Mouse (Mus musculus) cerebellum, adult 9-11 months (tissue): ENCODE results near the gene Zfyve21.
A peak's percentile ranks its signal among the peaks of the same experiment; 100 is the strongest.

ENCODE experiments used
- DNase-seq: peaks from one replicate; pipeline ENCODE4 v3.0.0; 2022

Zfyve21 gene

DNA sequence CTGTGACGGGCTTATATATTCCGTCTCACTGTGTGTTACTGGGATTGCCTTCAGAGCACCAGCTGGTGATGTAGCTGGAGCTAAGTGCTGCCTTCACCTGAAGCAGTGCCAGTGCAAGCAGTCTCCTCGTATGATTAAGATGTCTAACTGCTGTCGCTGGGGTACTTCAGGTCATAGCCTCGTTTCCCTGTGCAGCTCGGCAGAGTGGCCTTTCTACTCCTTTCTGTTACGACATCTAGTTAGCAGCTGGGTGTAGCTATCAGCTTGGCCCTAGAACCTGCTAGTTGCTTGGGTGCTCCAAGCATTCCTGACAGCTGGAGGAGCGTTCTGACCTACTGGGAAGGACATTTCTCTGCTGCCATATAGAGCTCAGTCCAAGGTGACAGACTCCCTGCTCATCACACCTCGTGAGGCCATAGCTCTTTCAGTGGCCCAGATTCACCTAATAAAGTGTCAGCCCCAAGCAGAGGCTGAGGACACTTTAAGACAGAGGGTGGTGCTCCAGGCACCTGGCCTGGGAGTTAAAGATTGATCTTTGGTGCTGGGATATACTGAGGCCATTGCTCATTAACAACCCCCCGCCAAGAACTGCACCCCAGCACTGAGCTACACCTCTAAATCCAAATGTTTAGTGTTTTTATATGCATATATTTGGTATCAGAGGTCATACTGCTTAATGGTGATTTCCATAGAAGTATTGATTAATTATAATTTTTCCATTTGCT lies 13.3 kb upstream of the Zfyve21 start:
- DNase-seq, result no peak

DNA sequence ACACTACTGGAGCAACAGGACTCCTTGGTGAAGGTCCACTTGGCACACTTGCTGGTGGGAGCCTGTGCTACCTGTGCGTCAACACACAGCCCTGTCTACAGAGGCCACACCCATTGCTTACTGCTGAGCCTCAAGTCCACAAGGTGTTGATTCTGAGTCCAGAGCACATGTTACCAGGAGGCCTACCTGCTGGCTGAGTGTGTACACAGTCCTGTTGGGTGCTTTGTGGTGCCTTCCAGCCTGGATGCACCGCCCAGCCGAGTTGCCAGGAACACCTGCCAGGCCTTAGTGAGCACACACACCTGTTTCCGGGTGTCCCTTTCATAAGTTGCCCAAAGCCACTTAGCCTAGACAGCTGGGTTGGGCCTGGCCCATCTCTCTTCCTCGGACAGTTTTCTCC lies 10.4 kb upstream of the Zfyve21 start:
- DNase-seq, result no peak

- no peak for DNase-seq
Observed at GRCm38 (mm10) chr12:111808775-111809174, 5.2 kb upstream of the Zfyve21 start.

GRCm38 (mm10) chr12:111809762-111810161 lies 4.2 kb upstream of the Zfyve21 start:
- peak; percentile 85 for DNase-seq

- peak; percentile 56 for DNase-seq
Observed at GRCm38 (mm10) chr12:111812075-111812474, 1.9 kb upstream of the Zfyve21 start.

- DNase-seq, result peak; percentile 61
Observed at GRCm38 (mm10) chr12:111812611-111813010, 1.4 kb upstream of the Zfyve21 start.

- peak; percentile 74 for DNase-seq
Observed at GRCm38 (mm10) chr12:111813111-111813765, 732 bp upstream of the Zfyve21 start.

GRCm38 (mm10) chr12:111814769-111815762 lies 1.1 kb downstream of the Zfyve21 start:
- peak; percentile 49 for DNase-seq

GRCm38 (mm10) chr12:111816528-111816927 lies 2.6 kb downstream of the Zfyve21 start:
- DNase-seq, result no peak

DNA sequence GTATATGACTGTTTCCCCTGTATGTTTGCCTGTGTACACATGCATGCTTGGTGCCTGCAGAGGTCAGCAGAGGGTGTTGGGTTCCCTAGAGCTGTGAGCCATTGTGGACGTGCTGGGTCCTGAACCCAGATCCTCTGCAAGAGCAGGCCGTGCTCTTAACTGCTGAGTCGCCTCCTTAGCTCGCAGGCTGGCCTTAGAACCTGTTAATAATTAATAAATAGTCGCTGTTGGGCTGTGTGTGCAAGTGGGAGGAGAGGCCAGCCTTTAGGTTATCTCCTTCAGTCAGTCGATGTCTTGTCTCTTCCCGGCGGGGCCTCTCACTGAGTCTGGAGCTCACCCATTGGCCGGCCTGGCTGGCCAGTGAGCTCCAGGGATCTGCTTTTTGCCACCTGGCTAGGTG lies 3.0 kb downstream of the Zfyve21 start:
- DNase-seq, result no peak

- DNase-seq, result no peak
Observed at GRCm38 (mm10) chr12:111817991-111818390, 4.0 kb downstream of the Zfyve21 start.

DNA sequence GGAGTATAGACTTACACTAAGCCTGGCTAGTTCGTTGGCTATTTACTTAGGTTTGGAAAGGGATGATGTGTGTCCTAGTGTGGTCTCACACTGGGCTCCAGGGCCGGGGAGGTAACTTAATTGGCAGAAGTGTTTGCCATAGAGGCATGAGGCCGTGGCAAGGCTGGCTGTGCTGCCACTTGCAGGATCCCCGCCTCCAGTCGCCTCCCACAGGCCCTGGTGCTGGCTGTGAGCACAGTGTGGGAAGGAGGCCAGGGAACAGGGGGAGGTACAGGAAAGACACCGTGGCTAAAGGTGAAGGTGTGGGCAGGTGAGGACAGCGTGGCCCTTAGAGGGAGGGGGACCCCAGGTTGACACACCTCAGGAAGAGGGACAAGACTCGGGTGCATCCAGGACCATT lies 6.0 kb downstream of the Zfyve21 start:
- DNase-seq, result peak; percentile 60

GRCm38 (mm10) chr12:111820708-111821107 lies 6.7 kb downstream of the Zfyve21 start:
- no peak for DNase-seq

- no peak for DNase-seq
Observed at GRCm38 (mm10) chr12:111821931-111822330, 8.0 kb downstream of the Zfyve21 start.

DNA sequence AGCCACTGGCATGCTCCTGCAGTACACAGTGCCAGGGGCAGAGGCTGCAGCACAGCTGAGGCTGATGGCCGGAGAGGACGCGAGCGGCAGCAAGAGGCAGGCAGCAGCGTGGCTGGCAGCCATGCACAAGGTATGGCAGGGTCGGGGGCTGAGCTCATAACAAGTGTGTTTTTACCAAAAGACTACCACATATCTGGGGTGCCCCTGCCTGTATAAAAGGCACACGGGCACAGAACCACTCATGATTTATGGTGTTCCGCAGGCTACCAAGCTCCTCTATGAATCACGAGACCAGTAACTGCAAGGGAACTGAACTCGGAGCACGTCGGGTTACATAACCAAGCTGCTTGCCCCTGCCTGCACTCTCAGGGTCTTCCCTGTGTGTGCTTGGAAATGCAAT lies 13.6 kb downstream of the Zfyve21 start:
- DNase-seq, result no peak

GRCm38 (mm10) chr12:111829447-111829846 lies 15.5 kb downstream of the Zfyve21 start:
- no peak for DNase-seq

DNA sequence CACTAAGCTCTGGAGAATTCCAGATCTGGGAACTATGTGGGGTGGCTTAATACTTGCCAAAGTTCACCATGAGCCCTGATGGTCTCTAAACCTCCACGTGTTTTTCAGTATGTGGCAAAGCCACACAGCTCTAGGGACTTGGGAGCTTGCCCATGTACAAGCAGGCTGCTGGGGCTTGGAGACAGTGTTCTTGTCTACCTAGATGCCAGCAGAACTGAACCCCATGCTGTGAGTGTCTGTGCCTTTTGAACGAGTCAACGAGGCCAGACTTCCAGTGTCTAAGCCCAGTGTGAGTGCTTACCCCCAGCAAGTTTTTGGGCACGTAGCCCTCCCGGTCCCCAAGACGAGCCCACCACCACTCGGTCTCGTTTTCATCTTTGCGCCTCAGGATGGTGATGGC lies 16.0 kb downstream of the Zfyve21 start:
- peak; percentile 74 for DNase-seq

DNA sequence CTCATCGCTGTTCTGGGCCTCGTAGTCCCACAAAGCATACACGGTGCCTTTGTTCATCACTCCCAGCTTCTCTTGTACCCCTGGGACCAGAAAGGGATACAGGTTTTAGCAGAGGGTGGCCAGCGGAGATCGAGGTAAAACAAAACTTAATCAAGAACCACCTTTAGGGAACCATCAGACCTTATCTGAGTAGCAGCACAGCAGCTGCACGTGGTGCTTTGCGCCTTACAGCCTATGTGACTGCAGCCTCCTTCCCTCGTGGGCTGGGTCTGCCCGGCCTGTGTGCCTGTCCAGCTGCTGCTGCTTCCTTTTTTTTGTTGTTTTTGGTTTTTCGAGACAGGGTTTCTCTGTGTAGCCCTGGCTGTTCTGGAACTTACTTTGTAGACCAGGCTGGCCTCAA lies 16.4 kb downstream of the Zfyve21 start:
- no peak for DNase-seq

DNA sequence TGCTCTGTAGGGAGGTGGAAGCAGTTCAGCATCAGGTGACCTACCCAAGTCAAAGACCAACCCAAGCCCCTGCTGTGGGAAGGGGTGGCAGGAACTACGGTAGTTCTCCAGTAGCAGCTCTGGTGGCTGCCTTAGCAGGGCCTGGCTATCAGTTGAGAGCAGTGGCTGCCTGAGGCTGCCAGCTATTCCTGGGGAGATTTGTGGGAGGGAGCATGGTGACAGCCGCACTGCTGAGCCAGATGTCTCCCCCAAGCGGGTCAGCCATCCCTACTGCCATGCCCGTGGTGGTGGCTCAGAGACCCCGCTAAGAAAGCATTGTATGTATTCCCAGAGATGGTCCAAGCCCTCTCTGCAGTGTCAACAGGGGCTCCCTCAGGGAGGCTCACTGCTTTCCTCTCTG lies 18.7 kb downstream of the Zfyve21 start:
- no peak for DNase-seq

DNA sequence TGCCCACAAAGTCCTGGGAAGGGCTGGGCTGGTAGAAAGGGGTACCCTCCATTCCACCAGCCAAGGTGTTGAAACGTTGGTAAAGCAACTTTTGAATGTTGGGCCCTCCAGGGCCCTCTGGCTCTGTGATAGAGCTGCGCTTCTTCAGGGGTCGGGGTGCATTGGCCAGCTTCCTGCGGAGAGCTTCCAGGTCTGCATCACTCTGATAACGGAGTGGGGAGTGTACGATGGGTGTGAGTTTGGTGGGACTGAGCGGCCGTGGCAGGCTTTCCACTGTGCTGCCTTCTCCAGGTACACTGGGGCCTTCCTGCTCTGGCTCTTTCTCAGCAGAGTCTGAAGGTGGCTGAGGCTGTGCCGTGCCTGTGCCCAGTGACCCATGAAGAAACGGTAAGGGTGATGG lies 19.5 kb downstream of the Zfyve21 start:
- DNase-seq, result no peak

GRCm38 (mm10) chr12:111842565-111843433 lies 28.8 kb downstream of the Zfyve21 start:
- no peak for DNase-seq

- DNase-seq, result no peak
Observed at GRCm38 (mm10) chr12:111843470-111843869, 29.5 kb downstream of the Zfyve21 start.
